Mouse (Mus musculus) embryo, embryonic 11.5 days (tissue): ENCODE data around the gene Fam241a.
A peak's percentile ranks its signal among the peaks of the same experiment; 100 is the strongest.

Source experiments
- DNase-seq: peaks from one replicate; pipeline ENCODE4 v3.0.0-alpha.2; 2012; ENCODE audit warnings: low read depth, low spot score

Fam241a gene

DNA sequence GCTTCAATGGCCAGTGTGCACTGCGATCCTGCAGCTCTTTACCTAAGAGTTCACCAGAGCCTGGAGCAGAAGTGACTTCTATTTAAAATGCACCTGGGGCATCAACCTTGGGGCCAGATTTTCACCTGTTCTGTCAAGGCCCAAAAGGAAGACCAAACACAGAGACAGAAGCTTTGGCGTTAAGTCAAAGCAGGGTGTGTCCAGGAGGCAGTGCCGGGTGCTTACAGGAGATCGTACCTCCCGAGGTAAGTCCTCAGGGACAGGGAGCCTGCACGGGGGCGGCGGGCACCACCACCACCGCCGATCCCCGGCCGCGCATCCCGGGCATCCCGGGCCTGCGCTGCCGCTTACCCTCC, 59.3 kb downstream of the Fam241a start:
- no peak for DNase-seq

DNA sequence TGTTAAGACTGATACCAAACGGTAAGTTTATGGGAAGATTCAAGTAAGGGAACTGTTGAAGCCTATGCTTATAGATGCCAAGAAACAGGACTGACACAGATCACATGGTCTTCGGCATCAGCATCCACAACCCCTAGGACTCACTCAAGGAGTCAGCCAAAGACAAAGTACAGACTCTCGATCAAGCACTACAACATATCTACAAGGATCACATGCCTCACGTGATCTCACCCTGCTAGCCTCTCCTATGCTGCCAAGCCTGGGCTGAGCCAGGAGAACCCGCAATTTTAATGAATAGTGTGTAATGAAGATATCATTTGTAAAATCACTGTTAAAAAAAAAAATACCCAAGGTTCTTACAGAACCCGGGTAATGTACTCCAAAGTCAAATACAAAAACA, 60.5 kb downstream of the Fam241a start:
- DNase-seq = no peak

DNA sequence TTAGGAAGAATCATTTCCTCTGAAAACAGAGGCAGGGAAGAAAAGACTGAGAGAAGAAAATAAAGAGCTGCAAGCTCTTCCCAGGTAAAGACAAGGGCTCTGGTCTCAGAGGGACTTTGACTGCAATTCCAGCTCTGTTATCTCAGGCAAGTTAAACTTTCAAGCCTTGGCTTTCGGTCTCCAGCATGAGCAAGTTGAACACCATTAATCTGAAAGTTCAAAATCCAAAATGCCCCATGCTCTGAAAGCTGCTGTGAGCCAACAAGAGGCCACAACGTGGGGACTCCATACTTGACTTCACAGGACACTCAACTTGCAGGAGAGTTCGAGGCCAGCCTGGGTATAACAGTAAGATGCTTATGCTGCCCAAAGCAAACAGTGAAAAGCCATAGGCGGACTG, 62.1 kb downstream of the Fam241a start:
- no peak for DNase-seq

DNA sequence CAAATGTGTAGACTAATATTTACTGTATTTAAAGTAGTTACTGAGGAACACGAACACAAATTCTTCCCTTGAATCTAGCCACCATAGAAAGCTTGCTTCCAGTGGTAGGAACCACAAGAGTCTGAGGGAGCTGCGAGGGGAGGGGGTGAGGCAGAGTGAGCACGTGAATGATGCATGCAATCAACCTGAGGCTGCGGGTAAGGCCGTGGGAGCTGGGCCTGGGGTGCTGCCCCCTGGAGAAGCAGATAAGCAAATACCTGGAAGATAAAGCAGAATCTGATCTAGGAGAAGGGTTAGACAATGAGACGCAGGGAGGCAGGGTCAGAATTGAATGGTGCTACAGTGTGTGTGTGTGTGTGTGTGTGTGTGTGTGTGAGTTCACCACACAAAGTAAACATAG, 65.0 kb downstream of the Fam241a start:
- no peak for DNase-seq

DNA sequence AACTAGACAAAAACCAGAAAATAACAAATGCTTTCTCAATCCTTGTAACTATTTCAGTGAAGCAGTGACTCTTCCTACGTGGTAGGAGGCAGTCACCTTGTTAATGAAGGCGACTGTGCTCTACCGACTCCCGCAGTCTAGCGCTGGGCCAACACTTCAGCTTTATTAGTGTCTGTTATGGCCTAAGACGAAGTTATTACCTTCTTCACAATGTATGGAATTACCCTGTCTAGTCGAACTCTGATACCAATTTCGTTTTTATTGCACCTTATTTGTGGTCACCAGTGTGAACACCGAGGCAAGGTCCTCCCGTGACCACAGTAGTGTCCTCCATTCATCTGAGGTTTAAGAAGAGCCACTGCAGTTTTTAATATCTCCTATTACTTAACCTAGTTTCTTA, 65.9 kb downstream of the Fam241a start:
- no peak for DNase-seq

DNA sequence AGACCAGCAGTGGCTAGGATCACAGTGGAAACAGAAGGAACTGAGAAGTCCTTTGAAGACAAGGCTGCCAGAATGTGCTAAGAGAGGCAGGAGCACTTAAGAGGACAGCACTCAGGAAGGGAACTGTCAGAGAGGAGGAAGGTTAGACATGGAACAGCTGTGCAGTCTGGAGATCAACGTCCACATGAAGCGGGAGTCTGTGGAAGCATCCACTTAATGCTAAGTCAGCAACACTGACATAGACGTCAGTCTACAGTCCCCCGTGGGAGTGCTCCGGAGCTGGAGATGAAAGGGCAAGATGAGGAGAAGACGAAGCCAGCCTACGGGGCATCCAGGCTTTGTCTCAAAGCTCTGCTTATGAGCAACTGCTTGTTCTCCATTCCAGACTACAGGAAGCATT, 69.0 kb downstream of the Fam241a start:
- DNase-seq = peak; percentile 14

DNA sequence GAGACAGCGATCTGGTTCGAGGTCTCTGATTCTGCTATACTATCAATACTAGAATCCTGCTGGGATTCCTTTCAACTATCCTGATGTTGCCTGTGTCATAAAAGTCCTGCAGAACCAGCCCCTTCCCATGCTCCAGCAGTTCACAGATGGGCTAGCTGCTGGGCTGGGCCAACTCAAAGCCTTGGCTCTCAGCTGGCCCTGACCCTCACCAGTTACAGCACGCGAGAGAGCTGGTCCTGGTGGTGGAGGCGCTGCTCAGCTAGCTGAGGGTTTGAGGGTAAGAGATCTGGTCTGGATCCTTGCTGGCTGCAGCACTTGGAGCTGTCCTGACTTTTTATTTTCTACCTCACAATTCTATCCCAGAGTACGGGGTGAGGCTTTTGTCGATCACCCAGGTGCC, 69.6 kb downstream of the Fam241a start:
- DNase-seq = no peak

DNA sequence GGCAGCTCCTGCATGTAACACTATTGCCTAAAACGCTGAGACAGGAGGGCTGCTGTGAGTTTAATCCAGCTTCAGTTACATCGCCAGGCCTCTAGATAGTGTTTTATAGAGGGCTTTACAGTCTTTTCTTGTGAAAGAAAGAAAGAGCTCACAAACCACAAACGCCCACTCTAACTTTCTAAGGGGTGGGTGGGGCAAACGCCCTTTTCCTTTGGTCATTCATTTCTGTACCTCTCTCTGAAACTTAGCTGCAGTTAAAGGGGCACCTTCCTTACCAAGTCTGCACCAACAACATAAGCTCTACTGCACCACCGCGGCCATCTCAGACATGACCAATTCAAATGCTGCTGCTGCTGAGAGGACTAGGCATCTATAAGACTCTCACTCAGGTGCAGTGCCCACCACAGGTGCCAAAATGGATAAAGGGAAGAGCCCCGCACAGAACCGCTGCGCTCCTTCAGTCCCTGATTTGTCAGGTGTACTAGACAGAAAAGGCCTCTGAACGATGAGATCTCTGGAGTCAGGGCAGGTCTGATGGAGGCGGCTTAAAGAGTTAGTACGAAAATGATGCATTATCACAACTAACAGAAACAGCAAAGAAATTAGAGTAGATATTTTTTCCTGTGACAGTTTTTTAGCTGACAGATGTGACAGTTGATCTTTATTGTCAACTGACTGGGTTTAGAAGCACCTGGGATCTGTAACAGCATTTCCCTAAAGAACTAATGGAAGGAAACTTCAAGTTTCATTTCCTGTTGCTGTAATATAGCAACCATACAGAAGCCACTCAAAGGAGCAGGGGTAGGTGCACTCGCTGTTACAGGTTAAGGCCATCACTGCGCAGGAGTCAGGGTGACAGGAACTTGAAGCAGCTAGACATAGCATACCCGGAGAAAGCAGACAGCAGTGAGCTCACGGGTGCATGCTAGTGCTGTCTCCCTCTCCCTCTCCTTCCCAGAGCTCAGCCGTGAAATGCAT, 71.9 kb downstream of the Fam241a start:
- DNase-seq = no peak

DNA sequence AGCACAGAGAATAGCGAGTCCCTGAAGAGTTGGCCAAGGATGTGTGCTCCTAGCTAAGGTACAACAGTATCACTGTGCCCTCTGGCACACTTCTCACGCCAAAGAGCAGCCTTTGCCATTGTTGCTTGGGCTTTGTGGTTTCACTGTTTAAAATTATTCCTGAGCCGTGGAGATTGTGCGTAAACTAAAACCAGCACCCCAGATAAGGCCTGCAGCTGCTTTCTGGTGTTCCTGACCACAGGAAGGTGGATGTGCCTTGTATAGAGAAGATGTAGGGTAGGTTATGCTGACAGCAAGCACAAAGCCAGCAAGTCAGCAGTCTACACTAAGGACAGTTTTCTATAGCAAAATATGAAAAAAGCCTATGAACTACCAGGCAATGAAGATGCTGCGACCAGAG, 74.9 kb downstream of the Fam241a start:
- DNase-seq = no peak

DNA sequence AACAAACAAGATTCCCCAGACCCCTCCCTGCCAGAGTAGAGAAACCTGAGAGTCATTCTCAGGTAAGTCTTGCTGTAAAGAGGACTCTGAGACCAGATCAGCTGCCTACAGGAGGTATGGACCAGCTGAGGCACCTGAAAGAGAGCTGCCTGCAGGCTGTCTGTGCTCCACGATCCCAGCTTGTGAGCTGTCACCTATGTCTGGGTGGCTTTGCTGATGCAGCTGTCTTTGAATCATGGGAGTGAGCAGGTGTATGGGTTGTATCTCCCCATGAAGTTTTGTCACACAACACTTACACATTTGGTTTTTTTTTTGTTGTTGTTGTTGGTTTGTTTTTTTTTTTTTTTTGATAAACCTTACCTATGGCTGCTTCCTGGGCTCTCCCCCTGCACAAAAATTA, 75.7 kb downstream of the Fam241a start:
- DNase-seq = no peak
